Mouse (Mus musculus): ENCODE results near the gene Has3. TPM values are rescaled to one million over a fixed set of nuclear protein-coding genes. Genes with fewer than 3 reads are reported as not detected.

Has3 gene
- polyA plus RNA-seq, 1 experiment: 0.46 TPM

DNA sequence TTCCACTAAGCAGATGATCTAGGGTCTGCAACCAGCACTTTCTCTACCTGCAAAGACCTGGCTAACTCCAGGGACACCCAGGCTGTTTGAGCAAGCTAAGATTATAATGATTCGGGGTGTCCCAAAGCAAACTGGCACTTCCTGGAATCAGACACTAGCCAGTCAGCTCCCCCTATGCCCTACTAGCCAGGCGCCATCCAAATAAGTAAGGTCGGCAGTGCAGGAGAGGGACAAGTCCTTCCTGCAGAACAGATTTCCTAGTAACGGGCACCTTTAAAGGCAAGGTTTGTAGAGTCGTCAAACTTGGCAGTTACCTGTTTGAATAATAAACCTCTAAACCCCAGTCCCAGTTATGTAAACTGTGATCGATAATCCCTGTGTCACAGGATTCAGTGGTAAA, 31.2 kb upstream of the Has3 start:
- Histone ChIP-seq H3K36me3 (ENCODE audit: control insufficient read depth, insufficient read depth, low read length, poor library complexity, severe bottlenecking) (no peaks in the 10 kb centered on the region), H3K27ac (ENCODE audit: insufficient read depth, low read length) (no peak overlapping the region), H3K9ac (ENCODE audit: low read depth, poor library complexity, severe bottlenecking) (no peak overlapping the region), H3K9me3 (replicated peaks; ENCODE audit: control insufficient read depth, insufficient read depth, low read length, poor library complexity, severe bottlenecking) (no peaks in the 10 kb centered on the region), H3K4me1 (ENCODE audit: control insufficient read depth, insufficient read depth, low read length) (no peaks in the 10 kb centered on the region), H3K4me3 (ENCODE audit: low read depth, low read length) (no peak overlapping the region), H3K27me3 (ENCODE audit: control insufficient read depth, insufficient read depth, low read length, poor library complexity, severe bottlenecking) (no peaks in the 10 kb centered on the region)
- no peak for TF ChIP-seq CTCF (IDR thresholded peaks at IDR 0.05; ENCODE audit: low read depth, low read length)
- no peak for TF ChIP-seq EP300 (IDR thresholded peaks at IDR 0.05; ENCODE audit: insufficient read depth, low read depth, low read length)
- no peak for TF ChIP-seq POLR2A (IDR thresholded peaks at IDR 0.05; ENCODE audit: insufficient read depth, low read length)

DNA sequence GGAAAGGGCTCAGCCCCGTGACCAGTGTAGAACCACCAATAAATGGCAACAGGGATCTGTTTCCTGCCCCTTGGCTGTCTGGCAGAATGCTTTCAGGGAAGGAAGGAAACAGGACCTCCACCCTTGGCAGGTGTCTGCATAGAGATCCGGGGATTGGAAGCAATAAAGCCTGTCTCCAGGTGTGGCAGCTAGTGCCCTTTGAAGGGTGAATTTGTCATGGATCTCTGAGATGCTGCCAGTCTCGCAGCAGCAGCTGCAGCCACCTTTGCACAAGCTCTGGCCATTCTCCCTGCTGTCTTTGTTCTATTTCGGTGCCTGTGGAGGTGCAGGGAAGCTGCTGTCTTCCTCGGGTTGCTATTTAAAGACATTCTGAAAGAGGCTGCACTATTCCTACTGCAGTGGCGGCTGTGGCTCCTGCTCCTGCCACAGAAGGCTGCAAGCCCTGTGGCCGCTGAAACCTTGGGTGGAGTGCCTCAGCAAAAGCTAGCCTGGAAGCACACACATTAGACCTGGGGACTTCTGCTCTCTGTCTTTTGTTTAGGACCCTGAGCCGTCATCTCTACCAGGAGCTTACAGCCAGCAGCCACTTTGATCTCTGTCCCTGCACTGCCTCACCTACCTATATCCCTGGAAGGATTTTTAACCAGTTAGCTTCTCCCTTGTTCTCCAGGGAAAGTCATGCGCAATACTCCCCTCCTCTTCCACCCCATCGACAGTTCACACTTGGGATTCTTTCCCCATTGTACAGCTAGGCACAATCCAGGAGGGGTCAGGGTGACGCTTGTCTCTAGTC, 30.6 kb upstream of the Has3 start:
- Histone ChIP-seq H3K27ac (ENCODE audit: insufficient read depth, low read length) (no peak overlapping the region), H3K9ac (ENCODE audit: low read depth, poor library complexity, severe bottlenecking) (no peak overlapping the region), H3K4me1 (ENCODE audit: control insufficient read depth, insufficient read depth, low read length) (no peaks in the 10 kb centered on the region), H3K36me3 (ENCODE audit: control insufficient read depth, insufficient read depth, low read length, poor library complexity, severe bottlenecking) (no peaks in the 10 kb centered on the region), H3K4me3 (ENCODE audit: low read depth, low read length) (no peak overlapping the region), H3K27me3 (ENCODE audit: control insufficient read depth, insufficient read depth, low read length, poor library complexity, severe bottlenecking) (no peaks in the 10 kb centered on the region), H3K9me3 (replicated peaks; ENCODE audit: control insufficient read depth, insufficient read depth, low read length, poor library complexity, severe bottlenecking) (no peaks in the 10 kb centered on the region)
- TF ChIP-seq POLR2A (IDR thresholded peaks at IDR 0.05; ENCODE audit: insufficient read depth, low read length) (no peak), CTCF (IDR thresholded peaks at IDR 0.05; ENCODE audit: low read depth, low read length) (no peak), EP300 (IDR thresholded peaks at IDR 0.05; ENCODE audit: insufficient read depth, low read depth, low read length) (no peak)

DNA sequence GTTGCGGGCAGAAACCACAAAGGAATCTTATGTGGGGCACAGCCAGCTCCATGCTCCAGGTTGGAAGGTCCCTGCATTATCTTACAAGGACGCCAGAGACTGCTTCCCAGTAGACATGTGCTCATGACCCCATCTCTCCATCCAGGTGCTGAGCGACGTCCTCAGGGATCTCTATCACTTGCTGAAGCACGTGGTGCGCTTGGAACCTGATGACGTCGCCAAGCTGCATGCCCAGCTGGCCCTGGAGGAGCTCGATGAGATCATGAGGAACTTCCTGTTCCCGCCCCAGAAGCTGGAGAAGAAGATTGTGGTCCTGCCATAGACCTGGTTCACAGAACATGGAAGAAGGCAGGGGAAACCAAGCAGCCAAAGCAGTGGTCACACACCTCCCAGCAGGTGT, 20.0 kb upstream of the Has3 start:
- H3K9me3 ChIP-seq (replicated peaks; ENCODE audit: control insufficient read depth, insufficient read depth, low read length, poor library complexity, severe bottlenecking): no peaks in the 10 kb centered on the region
- no peaks in the 10 kb centered on the region for H3K27me3 ChIP-seq (ENCODE audit: control insufficient read depth, insufficient read depth, low read length, poor library complexity, severe bottlenecking)
- no peaks in the 10 kb centered on the region for H3K4me1 ChIP-seq (ENCODE audit: control insufficient read depth, insufficient read depth, low read length)
- H3K4me3 ChIP-seq (ENCODE audit: low read depth, low read length): no peak overlapping the region
- no peak overlapping the region for H3K27ac ChIP-seq (ENCODE audit: insufficient read depth, low read length)
- no peaks in the 10 kb centered on the region for H3K36me3 ChIP-seq (ENCODE audit: control insufficient read depth, insufficient read depth, low read length, poor library complexity, severe bottlenecking)
- no peak overlapping the region for H3K9ac ChIP-seq (ENCODE audit: low read depth, poor library complexity, severe bottlenecking)
- TF ChIP-seq EP300 (IDR thresholded peaks at IDR 0.05; ENCODE audit: insufficient read depth, low read depth, low read length): no peak
- TF ChIP-seq POLR2A (IDR thresholded peaks at IDR 0.05; ENCODE audit: insufficient read depth, low read length): no peak
- no peak for TF ChIP-seq CTCF (IDR thresholded peaks at IDR 0.05; ENCODE audit: low read depth, low read length)

DNA sequence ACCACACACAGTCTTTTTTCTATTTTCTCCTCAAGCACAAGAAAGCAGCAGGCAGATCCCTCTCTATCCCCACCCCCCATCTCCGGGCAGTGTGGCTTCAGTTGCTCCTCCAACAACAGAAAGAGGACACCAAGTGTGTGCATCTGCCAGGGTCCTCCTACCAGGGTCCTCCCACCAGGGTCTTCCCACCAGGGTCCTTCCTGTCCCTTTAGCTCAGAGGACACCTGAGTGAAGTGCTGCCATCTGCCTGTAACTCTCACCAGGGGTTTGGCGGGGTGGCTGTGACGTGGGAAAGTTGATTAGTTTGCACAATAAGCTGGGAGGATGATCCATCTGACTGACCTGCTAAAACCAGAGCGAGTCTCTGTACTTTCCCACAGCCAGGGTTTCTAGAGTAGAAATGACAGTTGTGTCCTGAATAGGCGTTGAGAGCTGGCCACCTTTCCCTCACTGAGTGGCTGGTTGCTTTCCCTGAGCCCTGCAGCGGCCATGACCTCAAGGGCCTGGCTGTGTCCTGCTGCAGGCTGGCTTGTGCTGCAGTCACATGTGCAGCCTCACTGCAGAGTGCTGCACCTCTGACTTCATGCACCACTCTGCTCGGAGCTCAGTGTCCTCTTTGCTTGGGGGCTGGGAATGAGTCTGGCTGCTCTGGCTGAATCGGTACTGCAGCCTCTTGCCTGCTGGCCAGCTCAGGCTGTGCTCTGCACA, 15.4 kb upstream of the Has3 start:
- TF ChIP-seq POLR2A (IDR thresholded peaks at IDR 0.05; ENCODE audit: insufficient read depth, low read length) (no peak), EP300 (IDR thresholded peaks at IDR 0.05; ENCODE audit: insufficient read depth, low read depth, low read length) (no peak), CTCF (IDR thresholded peaks at IDR 0.05; ENCODE audit: low read depth, low read length) (no peak)
- Histone ChIP-seq H3K36me3 (ENCODE audit: control insufficient read depth, insufficient read depth, low read length, poor library complexity, severe bottlenecking) (no peaks in the 10 kb centered on the region), H3K27me3 (ENCODE audit: control insufficient read depth, insufficient read depth, low read length, poor library complexity, severe bottlenecking) (no peaks in the 10 kb centered on the region), H3K27ac (ENCODE audit: insufficient read depth, low read length) (no peak overlapping the region), H3K9me3 (replicated peaks; ENCODE audit: control insufficient read depth, insufficient read depth, low read length, poor library complexity, severe bottlenecking) (no peaks in the 10 kb centered on the region), H3K4me3 (ENCODE audit: low read depth, low read length) (no peak overlapping the region), H3K4me1 (ENCODE audit: control insufficient read depth, insufficient read depth, low read length) (no peaks in the 10 kb centered on the region), H3K9ac (ENCODE audit: low read depth, poor library complexity, severe bottlenecking) (no peak overlapping the region)

DNA sequence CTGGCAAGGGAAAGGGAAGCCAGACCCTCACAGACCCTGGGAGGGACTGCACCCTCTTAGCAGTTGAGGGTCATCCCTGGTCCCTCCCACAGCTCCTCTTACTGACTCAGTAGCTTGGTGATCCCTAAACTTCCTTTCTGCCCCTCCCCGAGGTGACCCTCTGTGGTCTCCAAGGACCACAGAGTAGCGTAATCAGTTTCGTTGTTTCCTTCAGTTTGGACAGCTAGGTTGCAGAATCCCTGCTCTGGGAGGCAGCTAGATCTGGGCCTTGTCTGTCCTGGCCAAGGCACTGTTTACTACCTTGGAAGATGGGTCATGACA, 14.8 kb upstream of the Has3 start:
- no peak overlapping the region for H3K9ac ChIP-seq (ENCODE audit: low read depth, poor library complexity, severe bottlenecking)
- no peaks in the 10 kb centered on the region for H3K36me3 ChIP-seq (ENCODE audit: control insufficient read depth, insufficient read depth, low read length, poor library complexity, severe bottlenecking)
- no peaks in the 10 kb centered on the region for H3K4me1 ChIP-seq (ENCODE audit: control insufficient read depth, insufficient read depth, low read length)
- no peak overlapping the region for H3K27ac ChIP-seq (ENCODE audit: insufficient read depth, low read length)
- H3K27me3 ChIP-seq (ENCODE audit: control insufficient read depth, insufficient read depth, low read length, poor library complexity, severe bottlenecking): no peaks in the 10 kb centered on the region
- TF ChIP-seq POLR2A (IDR thresholded peaks at IDR 0.05; ENCODE audit: insufficient read depth, low read length) (no peak), CTCF (IDR thresholded peaks at IDR 0.05; ENCODE audit: low read depth, low read length) (no peak), EP300 (IDR thresholded peaks at IDR 0.05; ENCODE audit: insufficient read depth, low read depth, low read length) (no peak)
- no peaks in the 10 kb centered on the region for H3K9me3 ChIP-seq (replicated peaks; ENCODE audit: control insufficient read depth, insufficient read depth, low read length, poor library complexity, severe bottlenecking)
- no peak overlapping the region for H3K4me3 ChIP-seq (ENCODE audit: low read depth, low read length)

DNA sequence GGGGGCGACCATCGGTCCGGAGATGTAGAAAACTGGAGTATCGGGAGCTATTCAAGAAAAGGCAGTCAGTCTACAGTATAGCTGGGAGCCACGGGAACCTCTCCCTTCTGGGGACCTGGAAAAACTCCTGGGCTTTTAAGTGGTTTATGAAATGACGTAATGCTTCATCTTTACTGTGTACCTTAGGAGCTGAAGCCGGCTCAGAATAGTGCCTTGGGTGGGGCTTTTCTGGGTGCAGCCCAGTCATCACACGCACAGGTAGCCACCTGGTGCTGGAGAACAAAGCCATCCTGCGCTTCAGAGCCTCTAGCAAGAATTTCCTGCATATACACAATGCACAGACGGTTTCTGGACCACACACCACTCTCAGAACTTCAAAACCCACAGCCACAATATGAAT, 7.2 kb upstream of the Has3 start:
- H3K36me3 ChIP-seq (ENCODE audit: control insufficient read depth, insufficient read depth, low read length, poor library complexity, severe bottlenecking): no peaks in the 10 kb centered on the region
- H3K4me1 ChIP-seq (ENCODE audit: control insufficient read depth, insufficient read depth, low read length): no peaks in the 10 kb centered on the region
- H3K9me3 ChIP-seq (replicated peaks; ENCODE audit: control insufficient read depth, insufficient read depth, low read length, poor library complexity, severe bottlenecking): no peaks in the 10 kb centered on the region
- H3K9ac ChIP-seq (ENCODE audit: low read depth, poor library complexity, severe bottlenecking): no peak overlapping the region
- no peak overlapping the region for H3K27ac ChIP-seq (ENCODE audit: insufficient read depth, low read length)
- no peak for TF ChIP-seq CTCF (IDR thresholded peaks at IDR 0.05; ENCODE audit: low read depth, low read length)
- TF ChIP-seq POLR2A (IDR thresholded peaks at IDR 0.05; ENCODE audit: insufficient read depth, low read length): no peak
- no peak for TF ChIP-seq EP300 (IDR thresholded peaks at IDR 0.05; ENCODE audit: insufficient read depth, low read depth, low read length)
- no peaks in the 10 kb centered on the region for H3K27me3 ChIP-seq (ENCODE audit: control insufficient read depth, insufficient read depth, low read length, poor library complexity, severe bottlenecking)
- H3K4me3 ChIP-seq (ENCODE audit: low read depth, low read length): no peak overlapping the region
